Mouse (Mus musculus) heart, embryonic 15.5 days (tissue): ENCODE measurements around the gene Preb. TPM values are rescaled to one million over a fixed set of nuclear protein-coding genes. Genes with fewer than 3 reads are reported as not detected.

Experiments
- ATAC-seq: fragments of 200-750 bp; cut with Nextera tagmentation; replicated peaks from 2 replicates; pipeline ENCODE4 v1.8.0; 2017; ENCODE audit warnings: low read depth, moderate TSS enrichment; ENCODE audit not compliant: insufficient number of reproducible peaks, insufficient read depth, low FRiP score
- H3K27ac ChIP-seq: fragments of 300-500 bp; sonication (generic); 2 replicates; pipeline ENCODE4 v1.5.1; 2015; ENCODE audit warnings: mild to moderate bottlenecking, inconsistent platforms
- H3K27me3 ChIP-seq: fragments of 300-500 bp; sonication (generic); 2 replicates; pipeline ENCODE4 v1.6.1; 2015; ENCODE audit warnings: inconsistent platforms
- H3K36me3 ChIP-seq: fragments of 300-500 bp; sonication (generic); 2 replicates; pipeline ENCODE4 v1.6.1; 2015; ENCODE audit warnings: mild to moderate bottlenecking, inconsistent platforms
- H3K4me1 ChIP-seq: fragments of 300-500 bp; sonication (generic); replicated peaks from 2 replicates; pipeline ENCODE4 v1.6.1; 2015; ENCODE audit warnings: inconsistent platforms
- H3K4me2 ChIP-seq: fragments of 300-500 bp; sonication (generic); 2 replicates; pipeline ENCODE4 v1.6.1; 2015; ENCODE audit warnings: inconsistent platforms, mild to moderate bottlenecking, moderate library complexity
- H3K4me3 ChIP-seq: fragments of 300-500 bp; sonication (generic); 2 replicates; pipeline ENCODE4 v1.5.1; 2015; ENCODE audit warnings: mild to moderate bottlenecking, inconsistent platforms
- H3K9ac ChIP-seq: fragments of 300-500 bp; sonication (generic); 2 replicates; pipeline ENCODE4 v1.6.1; 2015; ENCODE audit warnings: mild to moderate bottlenecking, inconsistent platforms
- H3K9me3 ChIP-seq: fragments of 300-500 bp; sonication (generic); replicated peaks from 2 replicates; pipeline ENCODE4 v1.6.1; 2016; ENCODE audit warnings: inconsistent platforms
- WGBS: fragments of 180-500 bp; shearing (Covaris S2); methylation state at CpG from one replicate; pipeline ENCODE4 v1.1.7; 2015; ENCODE audit warnings: mixed read lengths; 5-methylcytosine and 5-hydroxymethylcytosine counted together
- polyA plus RNA-seq: library from polyadenylated mRNA; unstranded; fragments of >200 nt; fragmentation: Nextera tagmentation; extraction: Ambion mirVana; gene quantifications from 2 replicates; pipeline ENCODE4 v1.2.1, GENCODE M21; 2015

Preb gene
- polyA plus RNA-seq, 1 experiment from 2014 or later: 74.4 TPM

DNA sequence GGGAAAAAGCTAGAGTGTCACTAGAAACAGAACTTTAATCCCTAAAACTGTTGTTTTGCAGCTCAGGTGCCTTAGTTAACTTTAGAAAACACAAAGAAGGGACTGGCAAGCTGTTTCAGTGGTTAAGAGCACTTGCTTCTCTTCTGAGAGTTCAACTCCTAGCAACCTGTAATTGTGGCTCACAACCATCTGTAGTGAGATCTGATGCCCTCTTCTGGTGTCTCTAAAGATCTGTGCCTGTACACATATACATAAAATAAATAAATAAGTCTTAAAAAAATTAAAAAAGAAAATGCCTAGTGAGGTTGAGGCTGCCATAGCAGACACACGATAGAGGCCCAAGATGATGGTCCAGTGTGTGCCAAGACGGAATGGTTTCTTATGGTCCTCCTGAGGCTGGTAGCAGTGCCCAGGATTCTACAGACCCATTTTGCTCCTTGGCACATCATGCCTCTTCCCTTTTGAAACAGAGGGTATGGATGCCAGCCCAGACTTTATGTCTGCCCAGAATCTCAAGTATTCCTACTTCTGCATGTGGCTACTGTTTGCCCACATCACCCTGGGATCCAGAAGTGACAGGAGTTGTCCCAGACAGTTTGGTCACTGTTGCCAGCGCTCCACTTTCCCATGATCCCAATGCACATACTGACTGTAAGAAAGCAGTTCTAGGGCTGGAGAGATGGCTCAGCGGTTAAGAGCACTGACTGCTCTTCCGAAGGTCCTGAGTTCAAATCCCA is 25.3 kb downstream of the Preb start:
- WGBS: 89% methylated on average over 5 of the region's 5 CpGs
- no peak for ATAC-seq
- H3K9me3 ChIP-seq: no peaks in the 10 kb centered on the region
- H3K4me1 ChIP-seq: peaks cover 7% of the 10 kb centered on the region
- H3K36me3 ChIP-seq: no peaks in the 10 kb centered on the region
- no peaks in the 10 kb centered on the region for H3K27me3 ChIP-seq
- no peak overlapping the region for H3K4me2 ChIP-seq
- no peak overlapping the region for H3K9ac ChIP-seq
- H3K27ac ChIP-seq: no peak overlapping the region
- no peak overlapping the region for H3K4me3 ChIP-seq

DNA sequence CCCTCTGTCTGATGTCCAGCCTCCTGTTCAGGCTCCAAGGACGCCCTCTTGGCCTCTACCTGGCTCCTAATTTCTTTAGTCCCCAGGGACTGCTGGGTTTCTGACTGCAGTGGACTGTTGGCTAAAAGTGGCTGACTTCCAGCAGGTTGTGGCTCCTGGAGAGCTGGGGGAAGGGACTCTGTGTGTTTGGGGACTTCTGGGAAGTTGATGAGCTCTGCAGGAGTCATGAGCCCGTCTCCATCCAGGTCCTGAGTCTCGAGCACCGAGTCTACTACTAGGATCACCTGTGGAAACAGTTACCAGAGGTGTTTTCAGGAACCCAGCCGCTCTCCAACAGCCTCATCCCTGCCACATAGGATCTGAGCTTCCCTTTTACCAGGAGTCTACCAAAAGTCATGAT is 26.5 kb downstream of the Preb start:
- Histone ChIP-seq H3K4me2 (no peak overlapping the region), H3K27ac (no peak overlapping the region), H3K27me3 (no peaks in the 10 kb centered on the region), H3K36me3 (no peaks in the 10 kb centered on the region), H3K4me1 (peaks cover 7% of the 10 kb centered on the region), H3K9me3 (no peaks in the 10 kb centered on the region), H3K4me3 (no peak overlapping the region), H3K9ac (no peak overlapping the region)
- 54% methylated on average over 5 of the region's 5 CpGs for WGBS
- ATAC-seq: no peak

DNA sequence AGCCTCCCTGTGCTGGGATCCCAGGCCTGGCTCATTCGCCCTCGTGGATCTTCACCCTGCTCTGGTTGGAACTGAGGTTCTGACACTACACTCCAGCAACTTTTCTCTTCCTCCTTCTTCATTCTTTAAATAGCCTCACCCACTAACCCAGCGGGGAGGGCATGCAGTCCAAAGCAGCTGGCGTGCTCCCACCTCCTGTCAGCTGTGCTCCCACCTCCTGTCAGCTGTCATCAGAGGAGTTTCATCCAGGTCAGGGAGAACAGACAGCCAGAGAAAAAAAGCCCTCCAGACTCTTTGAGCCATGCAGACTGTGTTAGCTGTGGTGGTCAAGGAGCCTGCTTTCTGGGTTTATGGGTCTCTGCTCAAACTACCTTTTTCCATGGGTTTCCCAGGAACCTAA is 28.8 kb downstream of the Preb start:
- Histone ChIP-seq H3K27me3 (no peaks in the 10 kb centered on the region), H3K9me3 (no peaks in the 10 kb centered on the region), H3K36me3 (no peaks in the 10 kb centered on the region), H3K4me2 (no peak overlapping the region), H3K4me1 (peaks cover 9% of the 10 kb centered on the region), H3K4me3 (no peak overlapping the region), H3K27ac (no peak overlapping the region), H3K9ac (no peak overlapping the region)
- WGBS: 59% methylated on average over 4 of the region's 4 CpGs
- ATAC-seq: no peak

DNA sequence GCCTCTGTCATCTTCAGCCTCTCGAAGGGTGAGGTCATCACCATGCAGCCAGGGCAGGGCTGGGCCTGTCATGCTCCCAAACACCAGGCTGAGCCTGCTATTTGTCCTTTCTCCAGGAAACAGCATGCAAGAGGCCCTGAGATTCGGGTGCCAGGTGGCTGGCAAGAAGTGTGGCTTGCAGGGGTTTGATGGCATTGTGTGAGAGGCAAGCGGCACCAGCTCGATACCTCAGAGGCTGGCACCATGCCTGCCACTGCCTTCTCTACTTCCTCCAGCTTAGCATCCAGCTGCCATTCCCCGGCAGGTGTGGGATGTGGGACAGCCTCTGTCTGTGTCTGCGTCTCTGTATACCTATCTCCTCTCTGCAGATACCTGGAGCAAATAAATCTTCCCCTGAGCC is 29.3 kb downstream of the Preb start:
- H3K27ac ChIP-seq: no peak overlapping the region
- H3K36me3 ChIP-seq: no peaks in the 10 kb centered on the region
- no peaks in the 10 kb centered on the region for H3K27me3 ChIP-seq
- H3K4me2 ChIP-seq: no peak overlapping the region
- no peak overlapping the region for H3K4me3 ChIP-seq
- WGBS: 79% methylated on average over 6 of the region's 6 CpGs
- no peak for ATAC-seq
- no peak overlapping the region for H3K9ac ChIP-seq
- H3K9me3 ChIP-seq: no peaks in the 10 kb centered on the region
- peaks cover 9% of the 10 kb centered on the region for H3K4me1 ChIP-seq

DNA sequence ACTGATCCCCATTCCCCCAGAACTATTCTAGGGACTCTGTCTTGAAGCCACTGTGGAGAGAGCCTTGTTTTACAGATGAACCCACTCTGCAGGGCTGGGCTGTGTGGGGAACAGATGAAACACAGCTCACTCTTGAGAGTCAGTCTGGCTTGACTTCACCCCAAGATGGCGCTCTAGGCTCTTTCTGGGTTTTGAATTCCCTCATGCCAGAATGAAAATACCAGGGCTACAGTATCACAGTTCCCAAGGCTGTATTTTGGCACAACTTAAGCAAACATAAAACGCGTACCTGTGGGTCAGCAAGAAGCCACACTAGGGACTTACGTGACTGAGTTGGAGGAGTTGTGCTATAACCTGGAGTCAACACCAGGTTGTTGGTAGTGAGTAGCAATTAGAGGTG is 30.0 kb downstream of the Preb start:
- ATAC-seq: no peak
- Histone ChIP-seq H3K27ac (no peak overlapping the region), H3K27me3 (no peaks in the 10 kb centered on the region), H3K4me1 (peaks cover 9% of the 10 kb centered on the region), H3K36me3 (no peaks in the 10 kb centered on the region), H3K9me3 (no peaks in the 10 kb centered on the region), H3K4me2 (no peak overlapping the region), H3K4me3 (no peak overlapping the region), H3K9ac (no peak overlapping the region)
- 43% methylated on average over 4 of the region's 4 CpGs for WGBS

DNA sequence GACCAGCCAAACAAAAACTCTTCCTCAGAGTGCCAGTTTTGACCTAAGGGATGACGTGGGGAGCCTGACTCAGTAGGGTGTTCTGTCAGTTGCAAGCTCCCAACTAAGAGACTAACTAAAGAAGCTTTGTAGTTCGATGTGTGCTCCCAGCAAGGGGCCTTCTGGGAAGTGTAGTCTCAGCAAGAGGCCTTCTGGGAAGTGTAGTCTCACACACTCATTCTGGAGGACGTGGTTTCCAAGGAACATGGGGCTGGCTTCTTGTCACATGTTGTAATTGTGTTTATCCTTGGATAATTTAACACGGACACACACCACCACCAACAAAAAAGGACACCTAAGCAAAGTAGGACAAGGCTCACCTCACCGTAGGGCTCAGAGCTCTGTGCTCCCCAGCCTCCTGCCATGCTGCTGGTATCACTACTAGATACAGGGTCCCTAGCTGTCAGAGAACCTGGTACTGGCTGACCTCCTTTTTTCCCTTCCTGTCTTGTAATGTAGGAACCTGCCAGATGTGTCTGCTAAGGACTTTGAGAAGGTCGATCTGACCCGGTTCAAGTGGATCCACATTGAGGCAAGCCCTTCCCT is 32.1 kb downstream of the Preb start:
- no peak overlapping the region for H3K4me3 ChIP-seq
- peaks cover 10% of the 10 kb centered on the region for H3K4me1 ChIP-seq
- no peak; the same call in 1 of the 2 replicates for ATAC-seq
- 43% methylated on average over 7 of the region's 7 CpGs for WGBS
- no peaks in the 10 kb centered on the region for H3K27me3 ChIP-seq
- peak overlapping the region; percentile 37 for H3K4me2 ChIP-seq
- no peaks in the 10 kb centered on the region for H3K9me3 ChIP-seq
- no peaks in the 10 kb centered on the region for H3K36me3 ChIP-seq
- H3K27ac ChIP-seq: no peak overlapping the region
- no peak overlapping the region for H3K9ac ChIP-seq

DNA sequence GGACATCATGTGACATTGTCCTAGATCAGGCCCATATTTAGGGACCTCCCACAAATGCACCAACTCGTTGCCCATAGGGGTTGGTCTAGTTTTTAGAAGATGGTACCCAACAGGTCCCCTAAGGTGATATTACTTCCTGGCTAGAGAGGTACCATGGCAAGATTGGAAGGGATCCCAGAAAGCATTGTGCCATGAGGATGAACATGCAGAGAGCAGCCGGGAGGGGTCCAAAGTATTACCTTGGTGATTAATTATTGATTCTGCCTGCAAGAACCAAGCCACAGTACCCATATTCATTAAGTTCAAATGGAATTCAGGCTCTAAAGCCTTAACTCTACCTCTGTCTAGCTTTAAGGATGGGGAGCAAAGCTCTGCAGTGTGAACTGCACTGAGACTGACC is 34.1 kb downstream of the Preb start:
- H3K4me2 ChIP-seq: no peak overlapping the region
- H3K27me3 ChIP-seq: no peaks in the 10 kb centered on the region
- H3K4me3 ChIP-seq: no peak overlapping the region
- peaks cover 21% of the 10 kb centered on the region for H3K4me1 ChIP-seq
- no peaks in the 10 kb centered on the region for H3K9me3 ChIP-seq
- no peak for ATAC-seq
- 72% methylated on average over 2 of the region's 2 CpGs for WGBS
- H3K27ac ChIP-seq: no peak overlapping the region
- H3K9ac ChIP-seq: no peak overlapping the region
- H3K36me3 ChIP-seq: no peaks in the 10 kb centered on the region

DNA sequence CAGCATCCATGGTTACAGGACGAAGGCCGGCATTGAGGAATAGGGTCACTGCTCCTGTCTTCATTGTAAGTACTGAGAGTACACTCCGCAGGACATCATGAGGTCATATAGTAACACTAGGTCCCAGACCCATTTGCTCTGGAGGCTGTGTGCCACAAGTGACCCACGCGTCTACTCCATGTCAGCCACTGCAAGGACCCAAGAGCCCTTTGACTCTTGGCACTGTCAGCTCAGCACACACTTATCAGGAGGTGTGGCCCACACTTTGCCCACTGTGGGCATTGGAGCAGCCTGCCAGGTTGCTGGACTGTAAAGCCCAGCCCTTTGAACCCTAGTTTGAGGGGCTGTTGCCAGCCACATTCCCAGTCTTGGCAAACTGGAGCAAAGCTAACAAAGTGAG is 34.9 kb downstream of the Preb start:
- no peaks in the 10 kb centered on the region for H3K9me3 ChIP-seq
- no peak for ATAC-seq
- peaks cover 27% of the 10 kb centered on the region for H3K4me1 ChIP-seq
- H3K9ac ChIP-seq: no peak overlapping the region
- H3K27ac ChIP-seq: no peak overlapping the region
- 94% methylated on average over 5 of the region's 5 CpGs for WGBS
- no peaks in the 10 kb centered on the region for H3K36me3 ChIP-seq
- no peak overlapping the region for H3K4me3 ChIP-seq
- H3K27me3 ChIP-seq: no peaks in the 10 kb centered on the region
- H3K4me2 ChIP-seq: no peak overlapping the region

DNA sequence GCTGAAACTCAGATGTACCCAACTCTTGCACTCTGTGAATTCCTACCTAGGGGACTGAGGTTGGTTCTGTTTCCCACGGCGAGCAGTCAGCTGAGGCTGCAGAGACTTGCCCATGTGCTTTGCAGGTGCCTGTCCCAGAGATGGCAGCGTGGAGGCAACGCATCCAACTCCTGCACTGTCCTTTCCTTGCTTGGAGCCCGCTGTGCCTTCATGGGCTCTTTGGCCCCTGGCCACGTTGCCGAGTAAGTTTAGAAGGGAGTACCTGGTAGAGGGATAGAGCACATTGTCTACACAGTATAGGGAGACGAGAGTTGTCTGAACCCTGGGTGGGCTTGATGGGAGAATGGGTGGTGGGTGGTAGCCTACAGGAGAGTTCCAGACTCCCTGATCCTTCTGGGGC is 35.5 kb downstream of the Preb start:
- 76% methylated on average over 8 of the region's 8 CpGs for WGBS
- no peak overlapping the region for H3K27ac ChIP-seq
- ATAC-seq: no peak

DNA sequence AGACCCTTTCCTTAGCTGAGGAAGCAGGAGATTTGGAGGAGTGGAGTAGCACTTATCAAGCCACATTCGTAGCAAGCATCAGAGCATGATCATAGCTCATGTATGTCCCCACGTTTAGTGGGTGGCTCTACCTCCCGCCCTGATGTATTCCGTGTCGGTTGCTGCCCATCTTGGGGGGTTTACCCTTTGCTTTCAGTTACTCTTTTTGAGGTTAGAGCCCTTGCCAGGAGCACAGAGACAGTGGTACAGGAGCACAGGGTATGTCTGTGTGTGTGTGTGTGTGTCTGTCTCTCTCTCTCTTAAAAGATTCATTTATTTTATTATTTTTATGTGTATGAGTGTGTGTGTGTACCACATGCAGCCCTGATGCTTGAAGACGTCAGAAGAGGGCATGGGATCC is 37.0 kb downstream of the Preb start:
- Histone ChIP-seq H3K27ac (no peak overlapping the region), H3K4me2 (peak overlapping the region; percentile 79), H3K9me3 (no peaks in the 10 kb centered on the region), H3K9ac (no peak overlapping the region), H3K36me3 (peaks cover 4% of the 10 kb centered on the region; the same call in 1 of the 2 replicates), H3K4me3 (no peak overlapping the region), H3K4me1 (peaks cover 27% of the 10 kb centered on the region), H3K27me3 (no peaks in the 10 kb centered on the region)
- no peak for ATAC-seq
- WGBS: 78% methylated on average over 6 of the region's 6 CpGs

More for the DNA sequence above, 35.5 kb downstream of the Preb start:
- no peaks in the 10 kb centered on the region for H3K27me3 ChIP-seq
- no peak overlapping the region for H3K4me3 ChIP-seq
- no peaks in the 10 kb centered on the region for H3K9me3 ChIP-seq
- H3K9ac ChIP-seq: no peak overlapping the region
- H3K4me2 ChIP-seq: no peak overlapping the region
- peaks cover 28% of the 10 kb centered on the region for H3K4me1 ChIP-seq
- H3K36me3 ChIP-seq: no peaks in the 10 kb centered on the region

DNA sequence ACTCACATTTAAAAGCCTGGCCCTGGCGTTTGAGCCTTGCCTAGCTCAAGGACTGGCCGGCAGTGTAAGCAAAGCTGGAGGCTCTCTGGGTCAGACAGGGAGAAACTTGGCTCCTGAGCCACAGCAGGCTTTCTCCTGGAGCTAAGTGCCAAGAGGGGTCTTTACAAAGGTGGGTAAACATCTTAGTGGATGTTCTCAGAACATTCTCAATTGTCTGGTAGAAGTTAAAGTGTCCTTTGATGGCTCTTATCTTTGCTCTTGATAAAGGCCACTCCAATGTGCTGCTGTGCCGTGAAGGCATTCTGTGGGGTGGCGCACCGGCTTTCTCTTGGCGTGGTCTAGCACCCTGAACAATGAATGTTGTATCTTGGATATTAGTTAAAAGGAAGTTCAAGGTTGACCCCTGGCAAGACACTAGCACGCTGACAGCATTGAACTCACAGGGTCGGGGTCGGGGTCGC is 37.5 kb downstream of the Preb start:
- peak overlapping the region; percentile 60; the same call in 1 of the 2 replicates for H3K4me3 ChIP-seq
- 40% methylated on average over 10 of the region's 10 CpGs for WGBS
- no peak for ATAC-seq

More for the DNA sequence above, 37.5 kb downstream of the Preb start:
- peak overlapping the region; percentile 79 for H3K4me2 ChIP-seq
- H3K27ac ChIP-seq: no peak overlapping the region; the same call in 1 of the 2 replicates
- H3K36me3 ChIP-seq: peaks cover 5% of the 10 kb centered on the region; the same call in 1 of the 2 replicates
- H3K4me1 ChIP-seq: peaks cover 29% of the 10 kb centered on the region
- H3K9me3 ChIP-seq: no peaks in the 10 kb centered on the region
- H3K9ac ChIP-seq: 0 out of 2 replicates have a peak overlapping the region, but pooled peaks have one; percentile 13
- H3K27me3 ChIP-seq: no peaks in the 10 kb centered on the region
